Mouse (Mus musculus): Measurements from ENCODE around the gene Rap1gap2.

- TF ChIP-seq MEF2A (IDR thresholded peaks at IDR 0.05; ENCODE audit: extremely low read depth, insufficient replicate concordance, low read depth, low read length, poor library complexity, severe bottlenecking) (no peak), POLR2A (IDR thresholded peaks at IDR 0.05; ENCODE audit: control insufficient read depth in 1 of 2, insufficient read depth in 1 of 2, low read depth in 1 of 2, low read length in 2 of 2, poor library complexity in 1 of 2) (no peak), CTCF (IDR thresholded peaks at IDR 0.05 in 2 of 3, conservative IDR thresholded peaks at IDR 0.05 in 1 of 3; ENCODE audit: control insufficient read depth in 1 of 3, insufficient read depth in 1 of 3, low read depth in 2 of 3, low read length in 3 of 3, poor library complexity in 1 of 3, severe bottlenecking in 1 of 3) (no peak), TCF12 (IDR thresholded peaks at IDR 0.05; ENCODE audit: low read depth, low read length) (no peak)
Observed at GRCm38 (mm10) chr11:74501061-74501460, 109.7 kb downstream of the Rap1gap2 start.
